Mouse (Mus musculus) olfactory bulb, adult 2 months (tissue): Measurements from ENCODE around the gene Armc10. TPM values are rescaled to one million over a fixed set of nuclear protein-coding genes. Genes with fewer than 3 reads are reported as not detected.
A peak's percentile ranks its signal among the peaks of the same experiment; 100 is the strongest.

Experiments
- H3K27ac ChIP-seq: fragments of 200-500 bp; 2 replicates; pipeline ENCODE4 v1.5.1; 2012; ENCODE audit warnings: low read depth, low read length; ENCODE audit not compliant: insufficient read depth
- H3K4me1 ChIP-seq: fragments of 200-500 bp; 2 replicates; pipeline ENCODE4 v1.6.1; 2012; ENCODE audit warnings: low read length; ENCODE audit not compliant: control insufficient read depth, insufficient read depth
- H3K4me3 ChIP-seq: fragments of 200-500 bp; 2 replicates; pipeline ENCODE4 v1.5.1; 2012; ENCODE audit warnings: mild to moderate bottlenecking, low read depth, low read length, moderate library complexity; ENCODE audit not compliant: insufficient read depth
- CTCF ChIP-seq: fragments of 200-500 bp; IDR thresholded peaks from 2 replicates; pipeline ENCODE4 v1.5.1; 2012; ENCODE audit warnings: low read depth, mild to moderate bottlenecking, low read length, moderate library complexity; ENCODE audit not compliant: insufficient read depth
- POLR2A ChIP-seq: fragments of 200-500 bp; IDR thresholded peaks from 2 replicates; pipeline ENCODE4 v1.6.1; 2012; ENCODE audit warnings: mild to moderate bottlenecking, low read depth, low read length, moderate library complexity; ENCODE audit not compliant: insufficient read depth
- WGBS: fragments of 180-500 bp; shearing (Covaris S2); methylation state at CpG from one replicate; pipeline ENCODE4 v1.1.7; 2018; 5-methylcytosine and 5-hydroxymethylcytosine counted together
- polyA plus RNA-seq: library from polyadenylated mRNA; stranded (reverse); fragments of >200 nt; gene quantifications from 2 replicates; pipeline ENCODE4 v1.2.4, GENCODE M21; 2012; ENCODE audit warnings: low replicate concordance; ENCODE audit not compliant: missing spikeins, insufficient read depth, insufficient read length

Gene Armc10
- polyA plus RNA-seq, 1 experiment: not detected

GRCm38 (mm10) chr5:21640961-21641360 is 4.7 kb upstream of the Armc10 start:
- 10% methylated on average over 1 of the region's 1 CpGs for WGBS
- Histone ChIP-seq H3K4me1 (peaks cover 11% of the 10 kb centered on the region; the same call in 1 of the 2 replicates), H3K27ac (no peak overlapping the region), H3K4me3 (no peak overlapping the region)
- TF ChIP-seq POLR2A (no peak), CTCF (no peak)

- Histone ChIP-seq H3K4me1 (peaks cover 6% of the 10 kb centered on the region; the same call in 1 of the 2 replicates), H3K4me3 (no peak overlapping the region), H3K27ac (no peak overlapping the region)
- TF ChIP-seq POLR2A: no peak
- TF ChIP-seq CTCF: no peak
- 62% methylated on average over 1 of the region's 1 CpGs for WGBS
Measured at GRCm38 (mm10) chr5:21643606-21644005, 2.0 kb upstream of the Armc10 start.

- Histone ChIP-seq H3K27ac (no peak overlapping the region; the same call in 1 of the 2 replicates), H3K4me1 (peaks cover 6% of the 10 kb centered on the region; the same call in 1 of the 2 replicates), H3K4me3 (peak overlapping the region; percentile 44)
- TF ChIP-seq POLR2A (no peak), CTCF (no peak)
- WGBS: 16% methylated on average over 14 of the region's 14 CpGs
Measured at GRCm38 (mm10) chr5:21644891-21645438, 648 bp upstream of the Armc10 start.

GRCm38 (mm10) chr5:21646133-21646491 is 499 bp downstream of the Armc10 start:
- TF ChIP-seq CTCF (no peak), POLR2A (no peak)
- peak overlapping the region; percentile 40; the same call in 1 of the 2 replicates for H3K27ac ChIP-seq
- peak overlapping the region; percentile 91 for H3K4me3 ChIP-seq
- WGBS: under 1% methylated on average over 25 of the region's 25 CpGs
- peaks cover 6% of the 10 kb centered on the region; the same call in 1 of the 2 replicates for H3K4me1 ChIP-seq

GRCm38 (mm10) chr5:21650736-21651135 is 5.1 kb downstream of the Armc10 start:
- no peak overlapping the region for H3K27ac ChIP-seq
- no peaks in the 10 kb centered on the region for H3K4me1 ChIP-seq
- no peak overlapping the region for H3K4me3 ChIP-seq
- WGBS: 69% methylated on average over 2 of the region's 2 CpGs
- TF ChIP-seq POLR2A (no peak), CTCF (no peak)

- Histone ChIP-seq H3K27ac (no peak overlapping the region), H3K4me1 (peaks cover 3% of the 10 kb centered on the region; the same call in 1 of the 2 replicates), H3K4me3 (no peak overlapping the region)
- WGBS: 85% methylated on average over 7 of the region's 7 CpGs
- TF ChIP-seq POLR2A (no peak), CTCF (no peak)
Measured at GRCm38 (mm10) chr5:21651885-21652612, 6.4 kb downstream of the Armc10 start.

- 87% methylated on average over 9 of the region's 9 CpGs for WGBS
- TF ChIP-seq CTCF (no peak), POLR2A (no peak)
- Histone ChIP-seq H3K4me1 (peaks cover 4% of the 10 kb centered on the region; the same call in 1 of the 2 replicates), H3K4me3 (no peak overlapping the region), H3K27ac (no peak overlapping the region)
Measured at GRCm38 (mm10) chr5:21656912-21657311, 11.3 kb downstream of the Armc10 start.

GRCm38 (mm10) chr5:21658038-21658437 is 12.4 kb downstream of the Armc10 start:
- WGBS: 83% methylated on average over 6 of the region's 6 CpGs
- no peak overlapping the region for H3K27ac ChIP-seq
- H3K4me3 ChIP-seq: no peak overlapping the region
- H3K4me1 ChIP-seq: peaks cover 4% of the 10 kb centered on the region; the same call in 1 of the 2 replicates
- TF ChIP-seq POLR2A: no peak
- no peak for TF ChIP-seq CTCF
